Mouse (Mus musculus): ENCODE data around the gene Nfasc.

GRCm38 (mm10) chr1:132602161-132602560, 139.4 kb downstream of the Nfasc start:
- no peak for TF ChIP-seq CTCF (IDR thresholded peaks at IDR 0.05; ENCODE audit: control insufficient read depth, insufficient read depth, insufficient replicate concordance, low read depth, low read length)
- TF ChIP-seq POLR2A (IDR thresholded peaks at IDR 0.05; ENCODE audit: control insufficient read depth, low read depth, low read length), result no peak
